Mouse (Mus musculus) granulocyte monocyte progenitor cell, adult 5-6 weeks (primary cell): ENCODE data around the gene Pld2. TPM values are rescaled to one million over a fixed set of nuclear protein-coding genes. Genes with fewer than 3 reads are reported as not detected.
A peak's percentile ranks its signal among the peaks of the same experiment; 100 is the strongest.

ENCODE experiments used
- ATAC-seq: replicated peaks from 2 replicates; pipeline ENCODE4 v1.8.0; 2016; ENCODE audit warnings: mild to moderate bottlenecking, moderate TSS enrichment, inconsistent platforms; ENCODE audit not compliant: poor library complexity, severe bottlenecking
- total RNA-seq, 2 experiments: library from RNA; stranded (forward) in 1 of 2; stranded (reverse) in 1 of 2; fragments of 200-712, 200-1000 nt in 1 of 2; fragments of >200 nt in 1 of 2; fragmentation: Nextera tagmentation in 1 of 2; gene quantifications; 2 replicates each; pipeline ENCODE4 v1.2.3; 2014 to 2017

Pld2 gene
- total RNA-seq, 2 experiments from 2014 or later, result 0.10 to 0.99 TPM

- no peak for ATAC-seq
Measured at GRCm38 (mm10) chr11:70572348-70572902, 32.6 kb downstream of the Pld2 start.

- ATAC-seq, result no peak
Measured at GRCm38 (mm10) chr11:70573872-70574271, 34.0 kb downstream of the Pld2 start.

- no peak for ATAC-seq
Measured at GRCm38 (mm10) chr11:70577201-70577600, 37.3 kb downstream of the Pld2 start.

GRCm38 (mm10) chr11:70578962-70579361, 39.1 kb downstream of the Pld2 start:
- no peak for ATAC-seq

- ATAC-seq, result peak; percentile 60
Measured at GRCm38 (mm10) chr11:70579710-70580357, 40.0 kb downstream of the Pld2 start.

GRCm38 (mm10) chr11:70580358-70580720, 40.5 kb downstream of the Pld2 start:
- peak; percentile 53 for ATAC-seq

- ATAC-seq, result no peak
Measured at GRCm38 (mm10) chr11:70580921-70581320, 41.1 kb downstream of the Pld2 start.

GRCm38 (mm10) chr11:70582196-70582595, 42.3 kb downstream of the Pld2 start:
- no peak for ATAC-seq

GRCm38 (mm10) chr11:70583022-70583714, 43.3 kb downstream of the Pld2 start:
- ATAC-seq, result 0 out of 2 replicates have a peak, but pooled peaks have one; percentile 21

- no peak for ATAC-seq
Measured at GRCm38 (mm10) chr11:70583775-70584174, 43.9 kb downstream of the Pld2 start.

GRCm38 (mm10) chr11:70585457-70585856, 45.6 kb downstream of the Pld2 start:
- ATAC-seq, result 0 out of 2 replicates have a peak, but pooled peaks have one; percentile 12

GRCm38 (mm10) chr11:70586261-70586660, 46.4 kb downstream of the Pld2 start:
- ATAC-seq, result no peak

- peak; percentile 31; the same call in 1 of the 2 replicates for ATAC-seq
Measured at GRCm38 (mm10) chr11:70586954-70587353, 47.1 kb downstream of the Pld2 start.

- ATAC-seq, result no peak
Measured at GRCm38 (mm10) chr11:70591733-70592132, 51.9 kb downstream of the Pld2 start.

GRCm38 (mm10) chr11:70594253-70594989, 54.6 kb downstream of the Pld2 start:
- no peak for ATAC-seq

- peak; percentile 53 for ATAC-seq
Measured at GRCm38 (mm10) chr11:70595638-70596037, 55.8 kb downstream of the Pld2 start.

GRCm38 (mm10) chr11:70596094-70596493, 56.2 kb downstream of the Pld2 start:
- ATAC-seq, result no peak

GRCm38 (mm10) chr11:70597301-70597700, 57.4 kb downstream of the Pld2 start:
- peak; percentile 52 for ATAC-seq

- 0 out of 2 replicates have a peak, but pooled peaks have one; percentile 11 for ATAC-seq
Measured at GRCm38 (mm10) chr11:70598451-70598953, 58.6 kb downstream of the Pld2 start.

GRCm38 (mm10) chr11:70605024-70605566, 65.2 kb downstream of the Pld2 start:
- peak; percentile 62 for ATAC-seq
